Mouse (Mus musculus): ENCODE measurements around the gene Atxn7.

Atxn7 gene

GRCm38 (mm10) chr14:14064486-14065141 is 103.4 kb downstream of the Atxn7 start:
- no peak for DNase-seq (ENCODE audit: low spot score in 2 of 2)

DNA sequence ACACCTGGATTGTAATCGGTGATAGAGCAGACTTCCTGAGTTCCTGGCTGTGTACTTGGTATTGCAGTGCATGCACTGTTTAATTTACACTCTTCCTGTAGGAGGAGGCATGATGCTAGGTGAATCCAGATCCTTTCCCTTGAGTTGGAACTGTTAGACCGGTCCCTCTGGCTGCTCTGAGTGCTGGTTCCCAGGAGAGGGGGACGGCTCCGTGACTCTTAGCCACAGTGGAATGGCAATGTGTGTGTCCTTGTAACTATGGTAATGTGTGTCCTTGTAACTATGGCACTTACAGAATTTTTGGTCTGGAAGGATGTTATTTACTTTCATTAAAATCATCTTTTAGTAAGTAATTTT is 103.9 kb downstream of the Atxn7 start:
- no peak for DNase-seq (ENCODE audit: low spot score in 2 of 2)

DNA sequence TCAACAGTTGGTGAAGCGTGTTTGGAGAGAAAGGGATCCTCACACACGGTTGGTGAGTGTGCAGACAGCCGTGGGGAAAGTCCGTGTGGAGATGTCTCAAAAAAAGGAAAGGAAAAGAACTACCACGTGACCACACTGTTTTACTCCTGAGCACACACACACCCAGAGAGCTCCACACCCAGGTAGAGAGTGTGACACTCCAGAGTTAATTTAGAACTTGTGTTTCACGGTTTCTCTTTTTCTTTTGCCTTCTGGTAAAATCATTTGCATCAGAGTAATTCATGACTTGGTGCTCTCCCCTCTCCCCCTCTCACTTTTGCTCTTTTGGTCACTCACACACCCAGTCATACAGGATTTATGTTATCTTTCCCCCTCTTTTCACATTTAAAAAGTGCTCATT is 105.0 kb downstream of the Atxn7 start:
- DNase-seq (ENCODE audit: low spot score in 2 of 2) = no peak

DNA sequence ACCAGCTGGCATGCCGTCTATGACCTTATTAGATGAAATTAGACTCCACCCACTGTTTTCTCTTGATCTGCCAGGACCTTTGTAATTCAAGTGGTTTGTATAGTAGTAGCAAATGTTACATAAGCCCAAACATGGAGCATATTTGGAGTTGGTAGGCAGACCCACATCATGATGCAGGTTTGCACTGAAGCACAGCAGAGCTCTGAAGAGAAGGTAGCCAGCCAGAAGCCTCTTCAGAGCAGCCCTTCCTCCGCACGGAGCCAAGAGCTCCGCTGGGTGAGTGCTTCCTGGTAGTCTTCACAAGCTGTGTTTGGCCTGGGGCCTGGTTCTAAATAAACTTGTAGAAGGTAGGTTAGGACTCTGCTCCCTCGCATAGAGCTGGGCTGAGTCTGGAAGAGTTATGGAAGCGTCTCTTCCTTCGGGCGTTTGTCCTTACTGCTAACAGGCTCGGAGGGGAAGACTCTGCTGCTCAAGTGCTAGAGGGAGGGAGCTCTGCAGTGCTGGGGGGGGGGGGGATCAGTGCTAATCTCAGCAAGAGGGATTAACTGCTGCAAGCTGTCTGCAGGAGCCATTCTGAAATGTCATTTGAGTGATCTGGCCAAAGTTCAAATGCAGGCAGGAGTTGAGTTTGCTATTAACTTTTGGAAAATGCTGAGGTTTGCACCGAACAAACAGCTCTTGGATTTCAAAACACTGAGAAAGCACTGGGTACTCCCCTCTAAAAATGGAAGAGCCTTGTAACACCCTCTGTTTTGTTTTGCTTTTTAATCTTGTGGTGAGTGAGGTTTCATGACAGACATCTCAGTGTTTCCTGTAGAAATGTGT is 106.6 kb downstream of the Atxn7 start:
- no peak for DNase-seq (ENCODE audit: low spot score in 2 of 2)

- no peak for DNase-seq (ENCODE audit: low spot score in 2 of 2)
These were observed 107.3 kb downstream of the Atxn7 start for GRCm38 (mm10) chr14:14068553-14068952.

- no peak for DNase-seq (ENCODE audit: low spot score in 2 of 2)
These were observed 109.5 kb downstream of the Atxn7 start for GRCm38 (mm10) chr14:14070541-14071315.

DNA sequence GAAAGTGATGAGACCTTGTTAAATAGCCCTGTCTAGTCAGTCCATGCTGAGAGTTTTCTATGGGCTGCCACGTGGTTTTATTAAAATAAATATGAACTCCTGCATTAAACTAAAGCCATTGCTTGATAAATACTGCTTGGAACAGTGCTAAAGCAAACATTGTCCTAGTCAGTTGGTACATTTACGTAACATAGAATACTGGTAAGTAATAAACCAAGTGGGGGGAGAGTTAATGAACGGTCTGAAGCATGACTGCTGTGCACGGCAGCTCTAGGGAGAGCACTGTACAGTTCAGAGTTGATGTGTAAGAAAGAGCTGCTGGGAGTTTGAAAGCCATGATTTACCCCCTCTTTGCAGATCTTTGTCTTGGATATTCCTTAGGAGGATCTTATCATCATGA is 110.2 kb downstream of the Atxn7 start:
- DNase-seq (ENCODE audit: low spot score in 2 of 2) = no peak

- no peak for DNase-seq (ENCODE audit: low spot score in 2 of 2)
These were observed 119.5 kb downstream of the Atxn7 start for GRCm38 (mm10) chr14:14080604-14081194.

GRCm38 (mm10) chr14:14083811-14084210 is 122.6 kb downstream of the Atxn7 start:
- no peak for DNase-seq (ENCODE audit: low spot score in 2 of 2)

GRCm38 (mm10) chr14:14086711-14087263 is 125.5 kb downstream of the Atxn7 start:
- no peak for DNase-seq (ENCODE audit: low spot score in 2 of 2)

DNA sequence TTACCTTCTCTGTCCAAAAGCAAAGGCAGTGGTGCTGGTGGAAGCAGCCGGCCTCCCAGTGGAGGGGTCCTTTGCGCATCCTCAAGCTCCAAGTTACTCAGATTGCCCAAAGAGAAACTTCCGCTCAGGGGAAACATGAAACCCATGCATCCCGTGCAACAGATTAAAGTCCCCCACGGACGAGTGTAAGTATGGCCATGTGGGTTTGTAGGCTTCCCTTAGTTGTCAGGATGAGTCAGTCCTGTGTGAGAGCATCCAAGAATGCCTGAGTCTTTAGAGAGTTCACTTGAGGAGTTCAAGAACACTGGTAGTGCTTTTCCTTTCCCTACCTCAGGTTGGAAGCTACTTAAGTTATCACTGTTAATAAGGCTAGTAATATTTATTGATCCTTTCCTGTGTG is 126.1 kb downstream of the Atxn7 start:
- no peak for DNase-seq (ENCODE audit: low spot score in 2 of 2)

- no peak for DNase-seq (ENCODE audit: low spot score in 2 of 2)
These were observed 127.0 kb downstream of the Atxn7 start for GRCm38 (mm10) chr14:14088016-14088791.

DNA sequence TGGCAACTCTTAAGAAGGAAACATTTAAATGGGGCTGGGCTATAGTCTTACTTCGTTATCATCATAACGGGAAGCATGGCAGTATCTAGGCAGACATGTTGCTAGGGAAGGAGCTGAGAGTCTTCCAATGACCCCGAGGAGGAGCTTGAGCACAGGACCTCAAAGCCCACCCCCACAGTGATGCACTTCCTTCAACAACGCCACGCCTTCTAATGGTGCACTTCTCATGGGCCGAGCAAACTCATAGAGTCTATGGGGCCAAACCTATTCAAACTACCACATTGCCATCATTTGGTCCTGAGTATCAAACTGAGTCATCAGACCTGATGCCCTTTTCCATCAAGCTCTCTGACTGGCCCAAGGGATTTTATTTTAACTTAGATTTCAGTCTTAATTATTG is 129.3 kb downstream of the Atxn7 start:
- no peak for DNase-seq (ENCODE audit: low spot score in 2 of 2)

- peak; percentile 92 to 94 for DNase-seq (ENCODE audit: low spot score in 2 of 2)
These were observed 137.2 kb downstream of the Atxn7 start for GRCm38 (mm10) chr14:14098330-14098980.

DNA sequence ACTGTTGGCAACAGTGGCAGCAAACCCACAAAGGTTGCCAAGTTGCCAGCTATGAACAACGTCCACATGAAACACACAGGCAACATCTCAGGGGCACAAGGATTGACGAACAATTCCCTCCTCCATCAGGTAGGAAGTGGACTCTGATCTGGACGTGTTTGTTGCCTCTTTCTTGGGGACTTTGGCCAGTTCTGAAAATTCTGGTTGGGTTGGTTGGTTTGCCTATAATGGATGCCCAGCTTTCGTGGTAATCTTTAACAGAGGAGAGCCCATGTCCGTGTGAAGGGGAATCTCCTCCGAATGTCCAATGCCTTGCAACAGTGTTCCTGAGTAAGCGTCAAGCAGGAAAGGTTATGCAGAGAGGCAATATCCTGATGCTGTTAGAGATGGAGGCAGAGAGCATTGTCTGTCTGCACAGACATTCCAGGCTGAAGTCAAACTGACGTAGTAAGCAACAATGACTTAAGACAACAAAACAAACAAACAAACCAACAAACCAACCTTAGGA is 139.6 kb downstream of the Atxn7 start:
- no peak for DNase-seq (ENCODE audit: low spot score in 2 of 2)

- no peak for DNase-seq (ENCODE audit: low spot score in 2 of 2)
These were observed 140.1 kb downstream of the Atxn7 start for GRCm38 (mm10) chr14:14101296-14101695.

- no peak for DNase-seq (ENCODE audit: low spot score in 2 of 2)
These were observed 143.1 kb downstream of the Atxn7 start for GRCm38 (mm10) chr14:14104213-14104929.

DNA sequence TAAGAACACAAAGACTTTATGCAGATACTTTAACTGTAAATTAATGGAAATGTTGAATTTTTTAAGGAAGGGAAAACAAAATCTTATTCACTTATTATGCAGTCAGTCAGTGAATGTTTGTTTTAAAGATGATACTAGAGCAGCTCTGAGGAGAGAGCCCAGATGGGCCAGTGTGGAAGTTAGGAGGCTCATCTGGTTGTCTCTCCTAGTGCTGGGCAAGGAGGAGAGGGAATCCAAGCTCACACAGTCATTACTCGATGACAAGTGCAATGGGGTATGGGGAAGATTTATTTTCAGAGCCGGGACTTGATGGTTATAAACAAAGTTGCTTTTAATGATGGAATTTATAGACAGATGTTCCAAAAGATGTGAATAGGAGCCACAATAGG is 143.7 kb downstream of the Atxn7 start:
- no peak for DNase-seq (ENCODE audit: low spot score in 2 of 2)

- peak in 1 of 2 experiments; percentile 31 for DNase-seq (ENCODE audit: low spot score in 2 of 2)
These were observed 149.5 kb downstream of the Atxn7 start for GRCm38 (mm10) chr14:14110710-14111109.

Measured in right cerebral cortex, adult 2 months (tissue).